Mouse (Mus musculus) thymus, postnatal 10 days (tissue): Measurements from ENCODE around the gene Cyp26c1.

ENCODE experiments used
- DNase-seq, 2 experiments: peaks; one replicate each; pipeline ENCODE4 v3.0.0; 2021; ENCODE audit warnings: low spot score in 2 of 2

Gene Cyp26c1

DNA sequence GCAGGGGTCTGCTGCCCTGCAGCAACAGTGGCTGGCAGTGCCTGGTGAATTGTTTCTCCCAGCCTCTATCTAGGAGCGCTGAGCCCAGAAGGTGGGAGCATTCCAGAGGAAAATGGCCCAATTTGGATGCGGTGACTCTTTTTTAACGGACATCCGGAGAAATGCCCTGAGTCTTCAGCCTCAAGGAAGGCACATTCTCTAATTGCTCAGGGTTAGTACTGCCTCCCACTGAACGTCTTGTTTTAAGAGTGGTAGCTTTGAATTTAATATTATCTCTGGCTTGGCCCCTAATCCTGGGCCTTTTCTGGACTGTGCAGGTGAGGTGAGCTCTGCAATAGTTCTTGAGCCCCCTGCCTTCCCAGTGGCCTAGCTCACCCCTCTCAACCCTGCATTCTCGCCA is at the start of gene Cyp26c1:
Gene Cyp26c1, plus strand, starts transcription at position 301 of the 400 bp plus-strand sequence.
- no peak for DNase-seq

DNA sequence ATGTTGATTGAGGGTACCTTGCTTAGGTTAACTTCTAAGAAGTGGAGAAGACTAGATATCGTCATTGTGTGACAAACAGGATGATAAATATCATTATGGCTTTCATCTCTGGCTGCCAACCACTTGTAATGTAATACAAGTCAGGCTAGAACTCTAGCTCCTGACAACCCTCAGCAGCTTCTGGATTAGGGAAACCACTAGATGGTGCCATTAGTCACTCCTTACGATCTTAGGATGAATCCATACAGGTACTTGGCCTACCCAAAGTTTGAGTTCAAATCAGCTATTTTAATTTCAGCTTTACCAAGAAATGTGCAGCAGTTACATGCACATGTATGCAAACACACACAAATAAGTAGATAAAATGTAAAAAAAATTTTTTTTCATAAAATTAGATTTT is 37.4 kb upstream of the Cyp26c1 start:
- DNase-seq, result no peak

DNA sequence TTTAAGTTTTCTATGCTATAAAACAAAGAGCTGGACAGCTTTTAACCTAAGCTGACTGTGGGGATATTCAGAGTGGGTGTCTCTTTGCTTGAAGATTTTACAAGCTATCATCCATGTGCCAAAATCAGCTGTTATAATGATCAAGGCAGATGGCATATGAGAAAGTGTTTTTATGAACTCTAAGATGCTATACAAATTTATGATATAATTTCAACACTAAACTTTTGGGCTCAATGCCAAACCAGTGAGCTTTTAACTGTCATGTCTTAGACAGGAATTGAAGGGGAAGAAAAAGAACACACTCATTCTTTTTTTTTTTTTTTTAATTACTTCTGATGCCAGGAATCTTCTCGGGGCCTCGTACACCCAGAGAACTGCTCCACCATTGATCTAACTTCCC is 34.9 kb upstream of the Cyp26c1 start:
- no peak for DNase-seq

DNA sequence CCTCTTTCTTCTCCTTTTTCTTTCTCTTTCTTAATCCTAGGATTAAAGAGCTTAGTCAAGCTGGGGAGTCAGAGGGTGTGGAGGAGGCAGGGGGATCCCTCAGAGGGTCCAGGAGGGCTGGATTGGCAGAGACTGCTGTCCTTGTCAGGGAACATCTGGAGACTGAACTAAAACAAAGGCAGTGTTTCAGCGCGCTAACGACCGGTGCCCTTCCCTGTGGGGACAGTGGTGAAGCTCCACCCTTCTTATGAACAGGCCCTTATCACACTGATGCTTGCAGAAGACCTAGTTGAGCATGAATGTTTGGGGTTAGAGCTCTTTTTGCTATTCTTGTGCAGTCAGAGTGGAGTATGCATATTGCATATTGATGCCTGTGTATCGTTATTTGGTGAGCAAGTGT is 31.4 kb upstream of the Cyp26c1 start:
- no peak for DNase-seq

DNA sequence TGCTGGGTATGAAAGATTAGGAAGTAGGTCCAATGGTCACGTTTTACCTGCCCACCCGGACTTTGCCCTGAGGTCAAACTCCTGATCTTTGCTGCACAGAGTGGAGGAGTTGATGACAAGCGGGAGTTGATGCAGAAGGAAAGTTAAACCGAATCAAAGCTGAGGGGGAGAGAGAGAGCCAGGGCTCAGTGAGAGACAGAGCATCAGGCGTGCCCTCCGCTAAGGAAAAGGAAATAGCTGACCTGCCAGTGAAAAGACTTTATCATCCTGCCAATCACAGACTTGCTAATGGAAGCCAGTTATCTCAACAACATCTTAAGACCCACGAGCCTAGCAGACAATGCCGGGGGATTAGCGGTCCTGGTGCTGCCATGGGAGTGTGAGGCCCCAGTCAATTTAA is 28.9 kb upstream of the Cyp26c1 start:
- no peak for DNase-seq

DNA sequence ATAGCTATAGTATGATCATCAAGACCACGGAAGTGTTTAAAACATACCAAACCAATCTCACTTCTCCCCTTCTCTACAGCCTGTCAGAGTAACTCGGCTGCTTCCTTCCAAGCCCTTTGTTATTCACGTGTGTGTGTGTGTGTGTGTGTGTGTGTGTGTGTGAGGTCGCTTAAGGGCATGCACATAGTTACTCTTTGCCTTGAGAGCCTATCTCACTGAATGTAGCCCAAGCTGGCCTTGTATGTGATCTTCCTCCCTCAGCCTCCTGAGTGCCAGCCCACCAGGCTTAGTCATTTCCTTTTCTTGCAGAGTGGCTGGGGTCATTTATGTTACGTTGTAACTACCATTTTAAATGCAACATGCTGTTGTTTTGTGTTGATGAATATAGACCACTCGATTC is 20.1 kb upstream of the Cyp26c1 start:
- no peak for DNase-seq

DNA sequence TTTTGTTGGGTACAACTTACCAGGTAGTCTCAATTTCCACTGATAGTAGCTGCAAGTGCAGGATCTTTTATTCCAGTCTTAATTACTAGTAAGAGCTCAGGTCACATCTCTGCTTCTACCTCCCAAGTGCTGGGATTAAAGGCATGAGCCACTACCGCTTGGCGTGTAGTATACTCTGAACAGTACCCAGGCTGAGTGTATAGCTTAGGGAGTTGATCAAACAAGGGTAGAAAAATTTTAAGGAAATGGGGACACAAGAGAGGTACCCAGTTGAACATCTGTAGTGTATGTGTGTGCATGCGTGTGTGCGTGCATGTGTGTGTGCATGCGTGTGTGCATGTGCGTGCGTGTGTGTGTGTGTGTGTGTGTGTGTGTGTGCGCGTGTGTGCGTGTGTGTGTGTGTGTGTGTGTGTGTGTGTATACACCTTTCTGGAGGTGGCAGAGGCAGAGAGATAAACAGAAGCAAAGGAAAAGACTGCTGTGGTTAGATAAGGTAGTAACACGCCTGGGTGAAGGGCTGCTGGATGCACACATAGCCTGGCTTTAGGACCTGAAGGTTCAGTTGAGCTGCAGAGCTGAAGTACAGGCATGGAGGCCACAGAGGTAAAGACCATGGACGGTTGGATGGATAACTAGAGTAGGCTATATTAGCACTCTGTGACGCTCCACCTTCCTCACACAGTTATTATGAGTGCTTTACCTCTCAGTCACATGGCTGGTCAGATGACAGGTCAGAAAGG is 17.4 kb upstream of the Cyp26c1 start:
- no peak for DNase-seq

DNA sequence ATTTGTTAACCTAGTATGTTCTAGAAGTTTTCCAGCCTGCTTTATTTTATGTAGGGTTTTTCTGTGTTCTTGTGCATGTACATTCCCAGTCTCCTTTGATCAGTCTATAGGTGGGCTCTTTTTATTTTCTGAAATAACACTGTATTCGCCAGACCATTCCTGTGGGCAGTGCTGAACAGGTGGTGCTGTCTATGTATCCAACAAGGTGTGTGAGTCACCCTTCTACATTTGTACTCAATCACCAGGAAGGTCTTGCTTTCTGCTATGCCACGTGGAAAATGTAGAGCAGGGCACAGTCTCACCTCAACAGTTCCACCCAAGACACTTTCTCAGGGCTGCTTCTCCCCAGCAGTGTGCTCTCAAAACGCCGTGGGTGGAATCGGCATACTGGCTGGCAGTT is 16.7 kb upstream of the Cyp26c1 start:
- no peak for DNase-seq

DNA sequence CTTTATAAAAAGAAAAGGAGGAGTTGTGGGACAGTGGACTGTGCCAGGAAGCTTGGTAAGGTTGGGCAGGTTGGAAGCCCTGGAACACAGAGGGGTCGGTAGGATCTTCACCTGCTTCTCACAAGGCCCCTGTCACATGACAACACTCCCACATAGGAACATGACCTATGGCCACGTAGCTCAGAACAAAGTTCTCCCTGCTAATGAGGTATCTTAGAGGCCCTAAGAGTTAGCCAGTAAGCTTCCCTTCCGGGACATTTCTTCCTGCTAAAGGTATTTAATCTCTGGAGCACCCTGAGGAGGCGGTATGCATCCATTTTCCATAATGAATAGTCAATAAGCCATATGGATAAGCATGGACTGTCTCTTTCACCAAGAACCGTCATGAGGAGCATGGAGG is 15.9 kb upstream of the Cyp26c1 start:
- no peak for DNase-seq

DNA sequence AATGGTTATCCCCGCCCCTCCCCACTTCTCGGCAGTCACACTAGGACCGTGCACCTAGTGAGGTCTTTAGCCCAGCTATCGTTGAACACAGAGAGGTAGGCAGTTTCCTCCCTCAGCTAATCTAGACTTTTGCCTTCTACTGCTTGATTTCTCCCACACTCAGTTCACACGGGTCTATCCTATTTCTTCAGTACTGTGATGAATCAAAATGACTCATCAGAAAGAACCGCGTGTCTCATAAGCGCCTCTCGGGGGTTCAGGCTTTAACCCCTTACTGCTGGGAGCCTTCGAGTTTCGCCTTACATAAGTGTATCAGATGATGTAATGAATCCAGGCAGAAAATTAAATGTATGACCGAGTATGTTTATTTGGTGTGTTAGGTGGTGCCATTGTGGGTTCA is 12.0 kb upstream of the Cyp26c1 start:
- DNase-seq, result no peak

DNA sequence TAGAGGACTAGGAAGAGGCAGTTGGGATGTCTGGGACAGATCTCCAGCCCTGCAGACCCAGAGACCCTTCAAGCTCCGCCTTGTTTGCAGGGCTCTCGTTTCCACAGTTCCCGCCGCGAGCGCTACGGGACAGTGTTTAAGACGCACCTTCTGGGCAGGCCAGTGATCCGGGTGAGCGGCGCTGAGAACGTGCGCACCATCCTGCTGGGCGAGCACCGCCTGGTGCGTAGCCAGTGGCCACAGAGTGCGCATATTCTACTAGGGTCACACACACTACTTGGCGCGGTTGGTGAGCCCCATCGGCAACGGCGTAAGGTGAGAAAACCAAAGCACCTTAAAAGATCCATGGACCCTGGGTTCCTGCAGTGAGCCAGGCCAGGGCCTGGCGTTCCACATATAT is 966 bp downstream of the Cyp26c1 start:
- DNase-seq, result no peak

DNA sequence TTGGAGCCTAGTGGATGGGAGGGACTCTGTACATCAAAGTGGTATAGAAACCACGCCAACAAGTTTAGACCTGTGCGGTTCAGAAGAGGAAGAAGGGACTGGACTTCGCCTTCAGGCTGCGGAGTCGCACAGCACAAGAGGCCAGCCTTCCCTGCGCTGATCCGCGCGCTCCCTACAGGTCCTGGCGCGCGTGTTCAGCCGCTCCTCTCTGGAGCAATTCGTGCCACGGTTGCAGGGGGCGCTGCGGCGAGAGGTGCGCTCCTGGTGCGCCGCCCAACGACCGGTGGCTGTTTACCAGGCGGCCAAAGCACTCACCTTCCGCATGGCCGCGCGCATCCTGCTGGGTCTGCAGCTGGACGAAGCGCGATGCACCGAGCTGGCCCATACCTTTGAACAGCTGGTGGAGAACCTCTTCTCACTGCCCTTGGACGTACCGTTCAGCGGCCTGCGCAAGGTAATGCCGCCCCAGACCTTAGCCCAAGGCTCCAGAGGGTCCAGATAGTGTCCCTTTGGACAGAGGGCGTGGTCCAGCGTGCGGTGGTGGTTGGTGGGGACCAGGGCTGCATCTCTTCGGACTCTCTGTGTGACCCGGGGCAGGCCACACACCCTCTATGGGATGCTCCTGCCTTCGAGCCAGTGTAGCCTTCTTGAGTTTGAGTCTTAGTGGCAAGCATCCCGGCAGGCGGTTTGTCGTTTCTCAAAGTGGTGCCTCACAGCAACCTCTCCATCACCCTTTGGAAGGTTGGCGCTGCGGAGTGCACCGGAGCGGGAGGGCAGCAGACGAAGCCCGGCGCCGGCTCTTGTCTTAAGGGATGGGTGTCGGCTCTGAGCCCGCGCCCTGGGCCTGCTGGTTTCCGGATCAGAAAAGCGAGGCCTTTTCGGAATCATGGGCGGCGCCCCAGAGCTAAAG is 1.8 kb downstream of the Cyp26c1 start:
- no peak for DNase-seq

DNA sequence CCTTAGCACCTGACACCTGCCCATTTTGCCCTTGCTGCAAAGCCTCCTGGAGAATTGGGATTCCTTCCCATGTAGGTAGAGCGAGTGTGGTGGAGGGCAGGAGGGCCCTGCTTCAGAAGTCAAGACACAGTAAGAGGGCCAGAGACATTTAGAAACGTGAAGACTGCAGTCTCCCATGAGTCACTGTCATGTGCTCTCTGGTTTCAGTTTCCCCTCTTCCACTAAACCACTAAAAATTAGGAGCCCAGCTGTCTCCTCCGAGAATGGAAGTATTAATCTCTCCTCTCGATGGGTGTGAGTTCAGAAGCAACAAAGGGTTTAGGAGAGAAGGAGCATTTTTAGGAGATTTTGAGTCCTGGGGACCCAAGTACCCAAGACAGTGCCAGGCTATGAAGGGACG is 4.1 kb downstream of the Cyp26c1 start:
- DNase-seq, result no peak

DNA sequence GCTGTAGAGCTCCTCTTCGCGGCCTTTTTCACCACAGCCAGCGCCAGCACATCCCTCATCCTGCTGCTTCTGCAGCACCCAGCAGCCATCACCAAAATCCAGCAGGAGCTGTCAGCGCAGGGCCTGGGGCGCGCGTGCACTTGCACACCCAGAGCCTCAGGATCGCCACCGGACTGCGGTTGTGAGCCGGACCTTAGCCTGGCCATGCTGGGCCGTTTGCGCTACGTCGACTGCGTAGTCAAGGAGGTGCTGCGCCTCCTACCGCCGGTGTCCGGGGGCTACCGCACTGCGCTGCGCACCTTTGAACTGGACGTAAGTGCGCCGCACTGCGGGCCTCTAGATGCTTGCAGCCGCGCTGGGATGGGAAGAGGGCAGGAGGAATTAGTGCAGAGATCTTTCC is 5.3 kb downstream of the Cyp26c1 start:
- no peak for DNase-seq

DNA sequence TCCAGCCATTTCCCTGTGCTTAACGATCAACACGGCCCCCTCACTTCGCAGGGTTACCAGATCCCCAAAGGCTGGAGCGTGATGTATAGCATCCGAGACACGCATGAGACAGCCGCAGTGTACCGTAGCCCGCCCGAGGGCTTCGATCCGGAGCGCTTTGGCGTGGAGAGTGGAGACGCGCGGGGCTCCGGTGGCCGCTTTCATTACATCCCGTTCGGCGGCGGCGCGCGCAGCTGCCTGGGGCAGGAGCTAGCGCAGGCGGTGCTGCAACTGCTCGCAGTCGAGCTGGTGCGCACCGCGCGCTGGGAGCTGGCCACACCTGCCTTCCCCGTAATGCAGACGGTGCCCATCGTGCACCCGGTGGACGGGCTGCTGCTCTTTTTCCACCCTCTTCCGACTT is 7.5 kb downstream of the Cyp26c1 start:
- no peak for DNase-seq

DNA sequence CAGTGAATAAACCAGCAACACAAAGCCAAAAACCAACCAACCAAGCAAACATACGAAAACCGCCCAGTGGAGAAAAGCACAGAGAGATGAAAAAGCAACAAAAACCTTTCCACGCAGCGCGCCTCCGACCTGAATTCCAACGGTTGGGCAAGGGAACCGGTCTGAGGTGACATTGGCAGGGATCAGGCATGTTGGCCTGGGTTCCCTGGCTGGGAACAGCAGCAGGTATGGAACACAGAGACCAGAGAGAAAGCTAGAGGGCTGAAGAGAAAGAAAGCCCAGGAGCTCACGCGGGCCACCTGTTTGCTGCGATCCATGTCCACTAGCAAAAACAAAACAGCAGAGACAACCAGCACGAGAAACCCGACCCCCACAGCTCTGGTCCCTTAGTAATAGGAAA is 9.8 kb downstream of the Cyp26c1 start:
- no peak for DNase-seq

DNA sequence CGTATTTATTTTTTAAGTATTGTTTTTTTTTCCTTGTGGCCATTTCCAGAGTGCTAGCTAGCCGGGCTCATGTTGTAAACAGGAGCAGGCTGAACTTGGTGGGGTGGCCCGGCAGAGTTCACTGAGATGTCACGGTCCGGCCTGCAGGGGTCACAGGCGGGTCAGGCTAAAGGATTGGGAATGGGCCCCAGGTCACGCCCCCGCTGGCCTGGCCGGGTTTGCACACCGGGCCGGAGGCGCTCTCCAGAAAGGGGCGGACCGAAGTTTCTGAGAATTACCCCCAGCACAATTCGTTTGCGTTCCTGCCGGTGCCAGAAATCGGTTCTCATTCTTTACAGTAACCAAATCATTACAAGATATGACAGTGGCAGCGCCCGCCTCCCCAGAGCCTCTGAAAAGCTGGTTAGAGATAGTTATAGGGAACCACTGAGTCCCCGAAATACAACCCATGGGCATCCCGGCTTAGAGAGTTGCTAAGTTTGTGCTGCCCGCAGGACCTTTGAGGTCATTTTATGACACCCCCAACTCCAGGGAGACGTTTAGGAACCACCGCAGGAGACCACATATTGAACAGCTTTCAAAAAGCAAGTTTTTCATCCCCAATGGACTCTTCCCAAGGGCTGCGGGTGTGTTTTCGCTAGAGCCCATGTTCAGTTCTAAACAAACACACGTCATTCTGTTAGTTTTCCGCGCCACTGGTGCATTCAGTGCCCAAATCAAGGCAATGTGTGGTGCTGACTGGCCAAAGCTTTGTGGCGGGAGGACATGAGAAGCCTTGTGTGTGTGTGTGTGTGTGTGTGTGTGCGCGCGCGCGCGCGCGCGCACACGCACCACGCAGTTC is 10.6 kb downstream of the Cyp26c1 start:
- no peak for DNase-seq

DNA sequence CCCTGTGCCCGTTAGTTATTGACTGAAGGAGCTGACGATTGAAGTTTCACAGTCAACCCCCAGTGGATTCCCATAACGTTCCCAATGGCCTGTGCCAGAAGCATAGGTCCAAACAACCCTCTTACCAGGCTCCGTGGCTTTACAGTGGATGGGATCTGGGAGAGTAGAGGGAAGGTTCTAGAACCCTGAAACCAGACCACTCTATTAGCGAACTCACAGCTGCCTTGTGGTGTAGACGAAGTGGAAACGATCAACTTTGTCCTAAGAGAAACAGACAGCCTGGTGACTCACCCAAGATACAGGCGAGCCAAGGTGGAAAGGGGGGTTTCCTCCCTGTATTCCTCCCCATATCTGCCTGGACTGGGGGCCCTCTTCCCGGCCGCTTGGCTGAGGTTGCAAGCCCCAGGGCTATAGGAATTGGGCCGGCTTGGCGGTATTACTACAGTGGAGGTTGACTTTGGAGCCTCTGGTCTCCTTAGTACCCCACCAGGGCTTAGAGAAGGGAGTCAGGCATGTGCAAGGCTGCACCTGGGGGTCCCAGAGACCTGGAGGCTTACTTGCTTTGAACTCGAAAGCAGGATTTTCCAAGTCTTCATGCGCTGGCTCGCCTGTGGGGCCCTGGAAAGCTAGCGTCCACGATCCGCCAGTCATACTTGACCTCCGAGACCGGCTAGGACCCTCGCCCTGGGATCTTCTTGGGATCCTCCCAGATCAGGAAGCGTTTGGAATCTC is 11.4 kb downstream of the Cyp26c1 start:
- DNase-seq, result no peak

DNA sequence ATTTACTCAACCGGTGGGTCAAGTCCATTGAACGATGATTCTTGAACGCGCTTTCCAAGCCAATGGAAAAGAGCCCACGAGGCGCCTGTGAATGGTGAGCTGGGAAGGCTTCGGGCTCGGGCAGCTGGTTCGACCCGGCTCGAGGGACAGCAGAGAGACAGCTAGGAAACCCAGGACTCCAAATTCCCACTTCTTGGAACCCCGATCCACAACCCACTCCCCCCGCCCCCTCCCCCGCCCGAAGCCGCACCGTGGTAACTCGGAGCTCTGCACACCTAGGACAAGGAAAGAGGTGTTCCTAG is 11.9 kb downstream of the Cyp26c1 start:
- DNase-seq, result no peak

DNA sequence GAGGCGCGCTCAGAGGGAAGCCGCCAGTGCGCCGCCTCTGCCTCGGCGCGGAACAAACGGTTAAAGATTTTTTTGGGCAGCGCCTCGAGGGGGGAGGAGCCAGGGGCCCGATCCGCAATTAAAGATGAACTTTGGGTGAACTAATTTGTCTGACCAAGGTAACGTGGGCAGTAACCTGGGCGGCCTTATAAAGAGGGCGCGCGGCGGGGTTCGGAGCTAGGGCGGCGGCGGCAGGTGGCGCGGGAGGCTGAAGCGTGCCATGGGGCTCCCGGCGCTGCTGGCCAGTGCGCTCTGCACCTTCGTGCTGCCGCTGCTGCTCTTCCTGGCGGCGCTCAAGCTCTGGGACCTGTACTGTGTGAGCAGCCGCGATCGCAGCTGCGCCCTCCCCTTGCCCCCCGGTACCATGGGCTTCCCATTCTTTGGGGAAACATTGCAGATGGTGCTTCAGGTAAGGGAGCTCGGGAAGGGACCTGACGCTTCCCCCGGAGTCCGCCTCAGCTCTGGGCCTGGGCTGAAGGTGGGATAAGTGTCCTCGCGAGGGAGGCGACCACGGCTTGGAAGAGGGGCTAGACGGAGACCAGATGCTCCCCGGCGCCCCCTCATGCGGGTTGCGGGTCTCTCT is 12.4 kb downstream of the Cyp26c1 start, which contains the start of gene Cyp26a1:
Gene Cyp26a1, plus strand, starts transcription at position 148 of the 622 bp plus-strand sequence.
- no peak for DNase-seq
